Mouse (Mus musculus): Measurements from ENCODE around the gene Ikzf5.
"Not testable (repeated sequence)": the region's sequence is repeated elsewhere in the genome, so short reads cannot be mapped to it uniquely, and the experiment has no call there.

The Ikzf5 gene

GRCm38 (mm10) chr7:131410416-131411058 lies at the start of gene Ikzf5, which contains the start of gene Acadsb:
Gene Ikzf5, minus strand, starts transcription at chr7:131410521.
Gene Acadsb, plus strand, starts transcription at chr7:131410601.
- peak; percentile 99 for DNase-seq

- no peak for DNase-seq
Observed at GRCm38 (mm10) chr7:131456714-131457113, 46.4 kb upstream of the Ikzf5 start.

DNA sequence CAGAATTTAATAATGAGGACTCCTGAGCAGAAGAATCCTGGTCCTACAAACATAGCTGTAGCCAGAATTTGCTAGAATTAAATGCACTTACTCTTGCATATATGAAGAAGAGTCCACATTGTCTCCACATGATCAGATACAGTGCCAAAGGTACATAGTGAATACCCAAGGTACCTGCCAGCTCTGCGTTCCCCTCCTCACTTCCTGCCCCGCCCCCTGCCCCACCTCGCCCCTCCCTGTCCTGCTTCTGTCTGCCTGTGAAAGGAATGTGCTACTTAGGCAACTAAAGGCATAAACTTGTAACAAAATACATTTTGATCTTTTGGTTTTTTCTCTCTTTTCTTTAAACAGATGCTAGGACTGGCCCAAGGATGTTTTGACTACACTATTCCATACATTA lies 26.7 kb upstream of the Ikzf5 start:
- no peak for DNase-seq

GRCm38 (mm10) chr7:131434276-131434675 lies 24.0 kb upstream of the Ikzf5 start:
- no peak for DNase-seq

GRCm38 (mm10) chr7:131432244-131432643 lies 21.9 kb upstream of the Ikzf5 start:
- DNase-seq: peak; percentile 70

DNA sequence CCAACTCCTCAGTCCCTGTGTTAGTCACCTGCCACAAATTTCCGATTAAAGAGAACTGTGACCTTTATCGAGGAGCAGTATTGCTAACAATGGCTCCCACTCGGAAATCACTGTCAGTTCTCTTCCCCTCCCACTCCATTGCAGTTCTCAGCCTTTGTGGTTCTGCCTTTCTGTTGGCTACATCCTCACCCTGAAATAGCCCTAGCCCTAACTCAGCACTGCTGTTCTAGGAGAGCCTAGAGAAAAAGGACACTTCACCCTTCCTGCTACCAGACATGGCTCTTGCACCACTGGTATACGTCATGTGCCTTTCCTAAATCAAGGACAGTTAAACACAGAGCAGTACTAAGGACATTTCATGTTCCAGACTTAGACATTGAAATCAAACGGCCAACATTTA lies 17.0 kb upstream of the Ikzf5 start:
- DNase-seq: no peak

GRCm38 (mm10) chr7:131424912-131425311 lies 14.6 kb upstream of the Ikzf5 start:
- no peak for DNase-seq

- DNase-seq: no peak
Observed at GRCm38 (mm10) chr7:131417605-131418004, 7.3 kb upstream of the Ikzf5 start.

DNA sequence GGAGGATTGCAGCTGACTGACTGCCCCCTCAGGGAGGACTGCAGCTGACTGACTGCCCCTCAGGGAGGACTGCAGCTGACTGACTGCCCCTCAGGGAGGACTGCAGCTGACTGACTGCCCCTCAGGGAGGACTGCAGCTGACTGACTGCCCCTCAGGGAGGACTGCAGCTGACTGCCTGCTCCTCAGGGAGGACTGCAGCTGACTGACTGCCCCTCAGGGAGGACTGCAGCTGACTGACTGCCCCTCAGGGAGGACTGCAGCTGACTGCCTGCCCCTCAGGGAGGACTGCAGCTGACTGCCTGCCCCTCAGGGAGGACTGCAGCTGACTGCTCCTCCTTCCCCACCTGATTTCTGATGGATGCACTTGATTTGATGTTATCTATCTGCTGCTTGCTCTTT lies 6.4 kb upstream of the Ikzf5 start:
- not testable (repeated sequence) for DNase-seq

- DNase-seq: no peak
Observed at GRCm38 (mm10) chr7:131411941-131412270, 1.6 kb upstream of the Ikzf5 start.

DNA sequence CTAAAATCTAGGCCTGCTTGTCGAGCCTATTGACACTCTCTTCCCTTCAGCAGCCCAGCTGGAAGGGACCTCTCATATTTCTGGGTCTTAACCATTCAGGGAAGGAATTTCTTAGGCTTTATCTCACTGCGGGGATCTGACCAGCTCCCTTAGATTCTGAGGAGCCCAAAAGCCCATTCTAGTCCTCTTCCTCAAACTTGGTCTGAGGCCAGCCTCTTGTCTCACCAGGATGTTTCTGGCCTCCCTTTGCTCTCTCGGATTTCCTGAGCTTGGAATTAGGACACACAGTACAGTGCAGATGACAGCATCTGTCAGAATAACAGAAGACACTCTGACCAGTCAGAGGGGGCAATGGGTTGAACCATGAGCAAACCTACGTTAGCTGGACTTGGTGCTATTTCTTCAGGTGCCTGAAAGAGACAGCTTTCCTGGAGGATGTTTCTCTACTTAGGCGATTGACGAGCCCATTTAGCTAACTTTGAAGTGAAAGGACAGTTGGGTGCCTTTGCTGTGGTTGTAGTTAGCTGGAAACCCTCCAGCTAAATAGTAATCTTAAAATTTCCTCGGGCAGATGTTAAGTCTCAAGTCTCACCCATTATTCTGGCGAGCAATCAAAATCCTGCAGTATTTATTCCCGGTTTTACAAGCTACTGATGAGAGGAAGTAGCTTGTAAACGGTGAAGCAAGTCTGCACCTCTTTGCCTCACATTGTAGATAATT lies 1.1 kb upstream of the Ikzf5 start:
- DNase-seq: peak; percentile 6

- DNase-seq: no peak
Observed at GRCm38 (mm10) chr7:131409988-131410385, 334 bp downstream of the Ikzf5 start.

DNA sequence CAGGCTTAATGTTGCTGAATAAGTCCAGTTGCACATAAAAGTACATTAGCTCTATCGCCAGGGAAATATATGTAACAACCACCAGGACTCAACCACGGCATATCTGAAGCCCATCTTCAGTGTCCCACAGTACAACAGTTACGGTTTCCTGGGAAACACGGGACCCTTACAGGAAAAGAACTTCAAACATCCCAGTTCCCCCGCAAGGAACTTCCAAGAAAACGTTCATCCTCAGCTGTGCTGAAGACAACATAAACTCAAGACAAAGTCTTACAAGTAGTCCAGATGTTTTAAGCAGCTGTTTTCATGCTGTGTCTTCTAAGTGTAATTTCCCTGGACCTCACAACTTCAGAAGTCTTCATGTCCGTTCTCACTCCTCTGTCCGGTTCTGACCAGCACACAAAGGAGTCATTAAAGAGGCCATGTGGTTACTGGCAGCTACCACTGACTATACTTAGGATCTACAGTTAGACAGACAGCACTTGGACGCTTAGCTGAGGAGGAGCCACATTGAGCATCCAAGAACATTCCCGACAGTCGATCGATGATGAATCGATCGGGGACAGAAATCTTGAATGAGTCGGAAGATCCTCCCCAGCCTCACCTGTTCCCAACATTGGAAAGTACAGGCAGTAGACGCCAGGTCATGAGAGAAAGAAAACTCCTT lies 867 bp downstream of the Ikzf5 start:
- DNase-seq: no peak

DNA sequence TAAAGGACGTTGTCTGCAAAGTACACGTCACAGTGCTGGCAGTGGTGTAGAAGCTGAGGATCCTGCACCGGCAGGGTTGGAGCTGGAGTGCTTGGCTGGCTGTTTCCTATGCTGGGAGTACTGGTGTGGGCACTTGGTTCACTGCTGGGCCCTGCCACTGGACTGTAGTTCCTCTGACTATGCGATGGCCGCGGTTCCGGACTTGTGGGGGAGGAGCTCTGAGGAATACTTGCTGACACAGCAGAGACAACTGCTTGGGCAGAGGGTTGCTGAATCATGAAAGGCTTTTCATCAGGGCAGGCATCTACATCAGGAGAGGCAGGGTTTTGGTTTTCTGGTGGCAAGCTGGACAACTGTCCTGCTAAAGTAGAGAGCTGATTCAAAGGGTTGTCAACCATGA lies 18.6 kb downstream of the Ikzf5 start:
- not testable (repeated sequence) for DNase-seq

- peak; percentile 5 for DNase-seq
Observed at GRCm38 (mm10) chr7:131371880-131372651, 38.3 kb downstream of the Ikzf5 start.

- no peak for DNase-seq
Observed at GRCm38 (mm10) chr7:131371470-131371860, 38.9 kb downstream of the Ikzf5 start.

- DNase-seq: peak; percentile 94
Observed at GRCm38 (mm10) chr7:131370648-131371469, 39.5 kb downstream of the Ikzf5 start, which contains the start of gene Pstk. Gene Pstk, plus strand, starts transcription at chr7:131371141.

DNA sequence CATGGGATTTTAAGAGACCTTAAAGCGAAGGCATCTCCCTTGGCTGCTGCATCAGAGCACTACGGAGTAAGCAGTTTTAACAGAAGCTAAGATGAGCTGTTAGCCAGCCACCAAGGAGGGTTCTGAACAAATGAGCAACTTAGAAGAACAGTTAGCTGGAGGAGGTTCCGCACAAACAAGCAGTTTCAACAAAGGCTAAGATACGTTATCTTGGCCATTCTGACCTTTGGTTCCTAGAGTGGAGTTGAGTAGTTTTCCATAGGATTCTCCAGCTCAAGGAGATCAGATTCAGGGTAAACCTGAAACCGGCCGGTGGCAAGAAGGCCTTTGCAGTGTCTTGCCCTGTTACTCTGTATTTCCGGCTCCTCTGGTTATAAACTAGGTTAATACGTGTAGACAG lies 46.2 kb downstream of the Ikzf5 start:
- no peak for DNase-seq

DNA sequence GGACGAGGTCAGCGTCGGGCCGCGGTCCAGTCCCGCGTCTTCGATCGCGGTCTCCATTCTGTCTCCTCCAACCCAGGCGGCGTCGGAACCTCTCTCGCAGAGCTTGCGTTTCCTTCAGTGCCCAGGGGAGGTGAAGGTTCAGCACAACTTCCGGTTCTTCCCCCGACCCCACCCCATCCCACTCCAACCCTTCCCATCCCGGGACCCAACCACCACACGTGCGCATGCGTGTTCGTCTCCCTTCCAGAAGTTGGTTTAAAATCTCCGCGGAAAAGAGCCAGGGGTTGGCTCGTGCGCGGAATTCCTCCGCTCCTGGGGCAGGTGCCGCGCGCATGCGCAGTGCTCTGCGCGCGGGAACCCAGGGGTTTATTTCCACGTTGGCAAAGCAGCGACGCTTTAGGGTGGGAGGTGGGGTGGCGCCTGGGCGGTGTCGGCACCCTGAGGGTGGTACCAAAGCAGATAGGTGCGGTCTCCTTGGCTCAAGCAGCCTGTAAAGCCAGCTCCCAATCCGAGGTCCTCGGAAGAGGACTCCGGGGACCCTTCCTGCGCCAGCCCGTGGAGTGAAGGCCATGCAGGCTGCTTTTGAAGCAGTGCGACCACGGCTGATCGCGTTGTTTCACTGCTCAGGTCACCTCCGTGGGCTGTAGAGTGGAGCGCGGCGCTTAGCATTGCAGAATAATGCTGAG lies 47.6 kb downstream of the Ikzf5 start, which contains the start of gene 2310057M21Rik:
Gene 2310057M21Rik (minus strand): TSS at position 145 of the 686 bp plus-strand sequence.
- DNase-seq: peak; percentile 99

DNA sequence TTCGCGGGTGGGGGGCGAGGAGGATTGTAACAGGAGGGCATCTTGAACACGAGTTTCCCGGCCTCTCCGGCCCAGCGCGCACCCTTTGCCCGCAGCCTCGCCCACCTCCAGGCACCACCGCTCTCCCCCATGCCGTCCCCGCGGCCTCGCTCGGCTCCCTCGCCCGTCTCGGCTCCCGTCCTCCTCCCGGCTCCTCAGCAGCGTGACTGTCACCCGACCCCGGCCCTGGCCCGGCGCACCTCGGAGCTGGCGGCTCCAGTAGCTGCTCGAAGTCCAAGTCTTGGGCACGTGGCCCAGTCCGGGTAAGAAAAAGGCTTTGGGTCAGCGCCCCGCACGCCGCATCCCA lies 48.1 kb downstream of the Ikzf5 start:
- no peak for DNase-seq

DNA sequence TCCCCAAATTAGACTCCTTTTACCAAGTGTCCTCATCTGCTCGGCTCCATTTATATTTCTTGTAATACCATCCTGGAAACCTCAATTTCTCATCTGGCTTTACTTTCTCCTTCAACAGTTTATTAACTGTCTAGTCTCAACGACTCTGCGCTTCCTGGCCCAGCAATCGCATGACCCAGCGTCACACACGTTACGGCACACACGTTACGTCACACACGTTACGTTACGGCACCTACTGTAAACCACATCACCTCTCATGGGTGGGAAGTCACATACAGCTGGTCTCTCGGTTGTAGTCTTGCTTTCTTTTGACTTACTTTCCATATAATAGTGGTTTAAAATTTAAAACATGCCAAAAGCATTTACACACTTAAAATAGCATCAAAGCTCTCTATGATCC lies 54.2 kb downstream of the Ikzf5 start:
- DNase-seq: no peak
